Mouse (Mus musculus): ENCODE results near the gene Htatip2. TPM values are rescaled to one million over a fixed set of nuclear protein-coding genes. Genes with fewer than 3 reads are reported as not detected.
A peak's percentile ranks its signal among the peaks of the same experiment; 100 is the strongest.

Htatip2 gene
- total and polyA plus RNA-seq, 3 experiments = 11.3 to 40.7 (median 29.8) TPM

DNA sequence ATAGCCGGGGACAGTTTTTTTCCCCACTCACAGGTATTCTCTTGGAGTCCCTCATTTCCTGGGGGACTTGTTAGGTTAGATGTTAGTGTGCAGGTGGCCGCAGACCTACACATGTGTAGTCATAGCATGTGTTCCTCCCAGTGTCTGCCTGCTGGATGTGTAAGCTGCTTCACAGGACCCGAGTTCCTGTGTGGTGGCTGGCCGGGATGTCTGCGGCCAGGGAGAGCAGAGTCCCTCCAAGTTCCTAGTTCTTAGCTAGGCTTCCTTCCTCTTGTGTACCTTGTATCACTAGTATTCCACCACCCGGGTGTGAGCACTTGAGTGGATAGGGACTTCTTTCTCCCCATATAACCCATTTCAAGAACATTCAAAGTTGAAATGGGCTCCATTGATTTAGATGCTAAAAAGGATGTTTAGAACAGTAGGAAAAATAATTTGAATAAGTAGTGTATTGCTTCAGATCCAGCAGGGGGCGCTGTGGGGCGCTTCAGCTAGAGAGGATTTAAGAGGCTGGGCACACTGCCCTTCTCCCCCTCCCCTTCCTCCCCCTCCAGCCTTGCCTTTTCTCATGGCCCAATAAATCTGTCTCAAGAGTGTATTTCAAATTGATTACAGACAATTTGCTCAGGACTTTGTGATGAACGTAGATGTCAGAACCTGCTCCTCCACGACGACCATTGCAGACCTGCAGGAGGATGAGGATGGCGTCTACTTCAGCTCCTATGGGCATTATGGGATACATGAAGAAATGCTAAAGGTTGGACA, 27.9 kb downstream of the Htatip2 start:
- DNase-seq = peak; percentile 60

DNA sequence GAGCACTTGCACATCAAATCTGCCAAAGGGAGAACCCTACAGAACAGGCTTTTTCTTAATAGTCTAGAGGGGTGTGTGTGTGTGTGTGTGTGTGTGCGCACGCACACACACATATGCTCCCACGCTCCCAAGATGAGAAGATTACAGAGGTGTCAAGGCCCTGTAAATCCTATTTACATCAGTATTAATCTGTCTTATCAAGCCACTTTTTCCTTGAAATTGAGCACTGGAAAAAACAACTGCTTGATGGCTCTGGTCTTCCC, 28.4 kb downstream of the Htatip2 start:
- DNase-seq = no peak

DNA sequence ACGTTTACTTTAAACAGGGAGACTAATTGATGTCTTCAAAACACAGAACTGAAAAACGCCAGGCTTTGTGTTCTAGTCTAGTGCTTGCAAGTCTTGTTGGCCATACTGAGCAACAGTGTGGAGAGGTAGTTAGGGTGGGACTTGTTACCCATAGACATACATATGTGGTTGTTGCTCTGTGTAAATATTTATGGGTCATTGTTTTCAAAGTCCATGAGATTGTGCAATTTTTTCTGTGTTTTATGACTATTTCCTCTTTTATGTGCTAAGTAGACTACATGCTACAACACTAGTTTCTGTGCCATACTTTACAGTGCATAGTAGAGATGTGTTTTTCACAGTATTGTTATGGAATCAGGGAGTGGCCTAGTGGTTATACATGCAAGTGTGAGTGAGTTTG, 35.4 kb downstream of the Htatip2 start:
- DNase-seq = no peak

DNA sequence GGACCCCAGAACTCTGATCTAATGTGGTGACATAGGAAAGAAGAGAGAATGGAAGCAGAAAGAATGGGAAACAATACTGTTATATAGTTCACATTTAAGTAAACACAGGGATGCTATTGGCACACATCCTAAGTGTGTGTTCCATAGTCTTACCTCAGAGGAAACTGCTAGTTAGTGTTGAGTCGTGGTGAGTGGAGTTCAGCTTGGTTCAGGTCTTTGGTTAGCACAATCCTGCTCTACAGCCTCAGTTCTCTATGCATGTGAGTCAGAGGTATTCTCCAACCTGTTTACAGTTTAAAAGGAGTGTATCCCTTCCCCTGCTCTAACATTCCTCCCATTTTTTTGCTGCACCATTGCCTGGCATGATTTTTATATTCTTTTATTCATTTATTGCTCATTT, 38.3 kb downstream of the Htatip2 start:
- DNase-seq = no peak

DNA sequence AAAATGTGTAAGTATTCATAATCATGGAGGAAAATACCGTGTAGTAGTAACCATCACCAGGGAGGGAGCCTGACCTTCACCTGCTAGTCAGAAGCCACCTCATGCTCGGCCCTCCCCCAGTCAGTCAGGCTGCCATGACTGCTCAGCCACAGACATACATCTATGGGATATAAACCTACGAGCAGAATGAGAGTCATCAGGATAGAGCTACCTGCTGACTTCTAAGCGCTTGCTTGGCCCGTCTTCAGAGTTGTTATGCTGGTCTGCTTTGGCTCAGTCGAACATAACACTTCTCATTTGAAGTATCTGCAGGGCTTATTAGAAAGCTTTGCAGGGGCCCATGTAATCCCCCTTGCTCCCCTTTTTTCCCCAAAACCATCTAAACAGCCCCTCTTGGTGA, 44.6 kb downstream of the Htatip2 start:
- no peak for DNase-seq

DNA sequence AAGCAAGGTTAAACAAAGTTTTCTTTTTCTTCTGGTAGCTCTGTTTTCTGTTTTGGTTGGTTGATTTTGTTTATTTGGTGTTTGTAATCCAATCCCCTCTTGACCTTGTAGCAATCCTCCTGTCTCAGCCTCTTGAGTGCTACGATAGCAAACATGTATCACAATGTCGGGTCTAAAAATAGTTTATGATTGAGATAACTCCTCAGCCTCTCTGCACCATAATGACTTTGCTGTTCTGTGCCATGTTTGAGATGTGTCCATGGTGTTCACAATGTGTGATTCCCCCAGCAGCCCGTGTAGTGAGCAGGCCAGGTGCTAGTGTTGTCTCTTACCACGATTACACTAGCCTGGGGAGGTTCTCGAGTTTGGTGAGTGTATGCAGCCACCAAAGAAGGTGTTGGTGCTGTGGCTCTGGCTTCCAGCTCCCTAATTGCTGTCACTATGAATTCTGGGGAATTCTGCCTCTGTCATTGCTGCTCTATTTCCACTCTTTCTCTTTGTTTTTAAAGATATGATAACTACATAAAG, 45.8 kb downstream of the Htatip2 start:
- DNase-seq = no peak

DNA sequence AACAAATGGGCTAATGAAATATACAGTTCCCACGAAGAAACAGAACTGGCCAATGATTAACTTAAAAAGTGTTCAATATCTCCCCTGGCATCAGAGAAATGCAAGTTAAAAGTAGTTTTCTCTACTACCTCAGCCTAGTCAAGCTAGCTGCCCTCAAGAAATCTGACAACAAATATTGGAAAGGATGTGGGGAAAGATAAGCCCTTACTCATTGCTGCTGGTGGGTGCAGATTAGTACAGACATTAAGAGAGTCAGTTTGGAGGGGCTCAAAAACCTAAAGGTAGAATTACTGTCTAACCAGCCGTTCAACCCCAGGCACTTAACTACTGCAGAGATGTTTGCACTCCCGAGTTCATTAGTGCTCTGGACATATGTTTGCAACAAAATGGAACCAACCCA, 46.7 kb downstream of the Htatip2 start:
- DNase-seq = no peak

DNA sequence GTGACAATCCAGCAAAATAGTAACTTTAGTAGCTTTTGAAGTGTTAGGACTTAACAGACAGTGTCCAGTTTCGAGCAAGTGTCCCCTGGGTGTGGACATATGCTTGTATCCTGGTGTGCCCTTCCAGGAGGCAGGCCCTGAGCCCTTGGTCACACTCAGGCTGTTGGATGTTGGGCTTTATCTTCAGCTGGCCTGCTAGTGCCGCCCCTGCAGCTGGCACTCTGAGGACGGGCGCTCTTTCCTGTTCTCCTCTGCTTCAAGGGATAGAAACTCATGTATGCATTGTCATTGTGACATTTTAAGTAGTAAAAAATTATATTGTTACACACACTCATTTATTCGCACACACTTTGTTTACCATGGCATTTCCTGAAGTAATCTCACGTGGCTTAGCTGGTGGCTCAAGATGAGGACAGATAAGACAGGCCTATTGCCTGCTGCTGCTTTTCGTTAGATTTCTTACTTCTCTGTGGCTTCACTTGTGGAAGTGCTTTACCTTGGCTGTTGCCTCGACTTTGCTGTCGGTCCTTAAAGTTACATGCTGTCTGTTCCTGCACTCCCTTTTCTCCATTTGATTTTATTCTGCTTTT, 48.3 kb downstream of the Htatip2 start:
- DNase-seq = no peak

DNA sequence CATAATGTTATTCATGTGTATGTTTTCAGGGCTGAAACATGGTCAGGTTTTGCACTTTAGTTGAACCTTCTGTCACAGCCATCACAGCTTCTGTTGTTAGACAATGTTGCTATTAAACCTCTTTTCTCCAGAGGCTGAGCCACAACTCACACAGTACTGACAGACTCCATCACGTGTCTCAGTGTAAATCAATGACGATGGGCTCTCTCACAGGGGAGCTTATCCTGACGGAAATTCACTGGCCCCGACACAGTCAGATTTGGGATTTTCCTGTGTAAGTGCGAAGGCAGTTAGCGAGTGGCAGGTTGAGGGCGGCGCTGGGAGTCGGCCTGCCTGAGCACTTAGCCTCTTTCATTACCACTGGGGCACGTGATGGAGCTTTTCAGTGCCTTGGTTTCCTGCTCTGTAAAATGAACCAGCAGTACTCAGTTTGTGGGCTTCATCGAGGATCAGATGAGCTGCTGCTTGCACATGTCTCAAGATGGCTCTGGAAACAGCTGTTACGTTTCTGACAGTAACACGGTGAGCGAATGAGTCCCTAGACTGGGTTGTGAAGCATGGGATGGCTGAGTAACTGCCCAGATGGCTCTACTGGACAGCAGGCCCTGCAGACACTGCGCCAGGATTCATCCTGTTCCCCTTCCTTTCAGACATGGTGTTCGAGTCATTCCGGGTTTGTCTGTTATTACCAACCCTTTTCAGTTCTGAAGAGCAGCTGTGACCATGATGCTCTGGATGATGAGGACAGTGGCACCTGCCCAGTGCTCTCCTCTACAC, 49.1 kb downstream of the Htatip2 start:
- DNase-seq = no peak

DNA sequence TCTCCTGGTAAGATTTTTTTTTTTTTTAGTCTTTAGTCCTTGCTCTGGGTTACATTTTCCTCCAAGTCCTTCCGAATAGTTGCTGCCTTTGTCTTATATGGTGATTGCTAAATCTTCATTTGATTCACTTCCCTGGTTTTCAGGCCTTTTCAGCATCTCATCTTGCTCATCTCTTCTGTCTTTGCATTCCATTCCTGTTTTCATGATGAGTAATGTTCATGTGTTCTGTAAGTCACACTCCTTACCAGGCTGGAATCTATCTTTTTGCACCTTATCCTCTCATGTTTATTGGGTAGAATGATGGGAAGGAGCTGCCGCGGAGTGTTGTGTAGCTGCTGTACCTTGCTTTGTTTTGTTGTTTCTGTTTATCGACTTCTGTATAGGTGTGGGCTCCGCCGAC, 50.2 kb downstream of the Htatip2 start:
- DNase-seq = no peak

DNA sequence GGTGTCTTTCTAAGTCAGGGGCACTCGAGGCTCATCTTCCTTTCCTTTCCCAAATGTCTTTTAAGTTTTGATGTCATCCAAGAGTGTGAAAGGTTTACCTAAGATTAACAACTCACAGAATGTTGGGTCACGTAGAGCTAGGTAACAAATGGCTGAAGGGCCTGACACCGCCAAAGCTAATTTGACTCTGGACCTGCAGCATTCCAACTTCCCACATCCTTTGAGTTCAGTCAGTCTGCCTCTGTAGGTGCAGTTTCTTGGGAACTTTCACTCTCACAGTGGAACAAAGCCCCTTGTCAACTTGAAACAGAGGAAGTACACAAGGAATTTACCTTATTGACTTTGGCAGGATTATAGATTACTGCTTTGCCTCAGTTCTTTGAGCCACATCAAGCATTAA, 50.6 kb downstream of the Htatip2 start:
- DNase-seq = no peak

DNA sequence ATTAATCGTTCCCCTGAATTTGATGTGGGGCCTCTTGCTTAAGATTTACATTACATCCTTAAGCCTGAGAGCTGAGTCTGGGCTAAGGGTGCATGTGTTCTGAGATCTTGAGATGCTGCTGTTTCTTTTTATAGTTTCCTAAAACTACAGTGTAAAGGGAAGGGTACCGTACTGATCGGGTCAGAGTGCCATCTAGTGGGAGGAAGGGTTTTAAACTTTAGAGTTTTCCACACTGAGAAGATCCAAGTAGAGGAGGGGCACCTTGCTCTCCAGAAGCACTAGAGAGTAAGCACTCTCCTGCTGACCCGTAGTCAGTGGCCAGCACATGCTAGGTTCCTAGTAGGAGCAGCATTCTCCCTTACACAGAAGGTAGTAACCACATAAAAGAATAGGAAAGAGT, 52.4 kb downstream of the Htatip2 start:
- DNase-seq = no peak

DNA sequence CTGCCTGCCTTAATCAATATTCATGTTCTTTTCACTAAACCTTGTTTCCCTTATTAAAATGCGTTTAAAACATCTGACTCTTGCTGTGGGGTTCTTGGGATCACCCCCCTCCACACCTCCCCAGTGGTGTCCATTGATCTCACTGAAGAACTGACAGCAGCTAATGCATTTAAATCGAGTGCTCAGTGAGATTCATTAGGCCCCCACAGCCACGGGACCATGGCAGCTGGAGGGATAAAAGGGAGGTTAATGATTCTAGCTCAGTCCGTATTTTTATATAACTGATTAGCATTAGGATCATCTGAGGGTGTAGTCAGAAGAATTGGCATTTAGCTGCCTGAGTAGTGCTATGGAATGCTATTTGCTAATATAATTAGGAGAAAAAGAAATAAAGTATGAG, 60.5 kb downstream of the Htatip2 start:
- DNase-seq = no peak

DNA sequence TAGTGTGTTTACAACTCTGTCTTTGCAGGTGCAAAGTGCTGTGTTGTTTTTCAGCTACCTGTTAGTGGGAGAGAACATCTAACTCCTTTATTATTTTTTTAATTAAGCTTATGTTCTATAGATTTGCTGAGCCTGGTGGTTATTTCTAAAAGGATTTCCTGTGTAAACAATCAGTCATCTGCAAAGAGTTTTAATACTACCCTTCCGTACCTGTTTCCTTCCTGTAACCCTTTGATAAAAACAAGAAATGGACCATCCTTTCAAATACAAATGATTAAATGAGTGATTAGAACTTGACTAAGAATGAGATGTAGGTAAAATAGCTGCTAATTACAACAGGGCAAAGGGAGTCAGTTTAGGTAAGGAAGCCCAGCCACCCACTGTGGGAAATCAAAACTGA, 62.5 kb downstream of the Htatip2 start:
- no peak for DNase-seq

DNA sequence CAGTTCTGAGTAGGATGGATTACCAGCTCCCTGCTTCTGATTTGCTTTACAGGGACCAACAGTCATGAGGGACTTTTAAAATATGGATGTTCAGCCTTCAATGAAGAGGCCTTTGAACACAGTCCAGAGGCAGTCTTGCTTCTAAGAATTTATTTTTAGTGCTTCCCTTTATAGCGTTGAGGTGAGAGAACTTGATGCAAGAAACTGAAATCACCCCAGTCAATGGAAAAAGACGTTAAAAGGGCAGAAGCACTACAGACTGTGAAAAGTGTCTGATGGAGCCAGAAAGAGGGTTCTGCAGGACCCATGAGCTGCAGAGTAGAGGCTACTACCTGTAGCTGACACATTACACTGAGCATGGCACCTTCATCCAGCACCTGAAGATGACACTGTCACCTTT, 63.1 kb downstream of the Htatip2 start:
- DNase-seq = no peak

Other genes with a start within 250 kb of the Htatip2 start
- gene Dbx1, start 122.3 kb upstream of the Htatip2 start, total RNA-seq (2021) = not detected
- gene Dbx1, start 122.3 kb upstream of the Htatip2 start, polyA plus RNA-seq (2012; rRNA removed) = not detected in 2 replicates
- 10 to 100 TPM; 27.3 to 40.1 TPM for gene Prmt3, start 19.2 kb downstream of the Htatip2 start, total RNA-seq (2021)
- gene Prmt3, start 19.2 kb downstream of the Htatip2 start, polyA plus RNA-seq (2012; rRNA removed) = 47.9 and 77.0 TPM in 2 replicates
- gene Slc6a5, start 151.0 kb downstream of the Htatip2 start, total RNA-seq (2021) = 1 to 10 TPM; 1.3 to 2.2 TPM
- 3.1 and 3.3 TPM in 2 replicates for gene Slc6a5, start 151.0 kb downstream of the Htatip2 start, polyA plus RNA-seq (2012; rRNA removed)
- under 1 TPM; 0.49 to 0.59 TPM for gene Nell1, start 215.7 kb downstream of the Htatip2 start, total RNA-seq (2021)
- gene Nell1, start 215.7 kb downstream of the Htatip2 start, polyA plus RNA-seq (2012; rRNA removed) = 0.27 and 0.33 TPM in 2 replicates